Mouse (Mus musculus) intestine, embryonic 16.5 days (tissue): Measurements from ENCODE around the gene Tmem132b. TPM values are rescaled to one million over a fixed set of nuclear protein-coding genes. Genes with fewer than 3 reads are reported as not detected.
A peak's percentile ranks its signal among the peaks of the same experiment; 100 is the strongest.

Experiments
- ATAC-seq: fragments of 200-750 bp; cut with Nextera tagmentation; 2 replicates; pipeline ENCODE4 v1.8.0; 2017; ENCODE audit warnings: moderate TSS enrichment, moderate library complexity
- H3K27ac ChIP-seq: fragments of 300-500 bp; sonication (generic); 2 replicates; pipeline ENCODE4 v1.5.1; 2014; ENCODE audit warnings: mild to moderate bottlenecking, low read length
- H3K27me3 ChIP-seq: fragments of 300-500 bp; sonication (generic); replicated peaks from 2 replicates; pipeline ENCODE4 v1.6.1; 2014; ENCODE audit warnings: low read length, control low read depth, mixed read lengths; ENCODE audit not compliant: control insufficient read depth, insufficient read depth
- H3K36me3 ChIP-seq: fragments of 300-500 bp; sonication (generic); 2 replicates; pipeline ENCODE4 v1.6.1; 2014; ENCODE audit warnings: low read length, control low read depth; ENCODE audit not compliant: control insufficient read depth, insufficient read depth
- H3K4me1 ChIP-seq: fragments of 300-500 bp; sonication (generic); 2 replicates; pipeline ENCODE4 v1.6.1; 2014; ENCODE audit warnings: low read length, control low read depth, mixed read lengths; ENCODE audit not compliant: control insufficient read depth, insufficient read depth
- H3K4me2 ChIP-seq: fragments of 300-500 bp; sonication (generic); 2 replicates; pipeline ENCODE4 v1.6.1; 2014; ENCODE audit warnings: low read depth, low read length, control low read depth
- H3K4me3 ChIP-seq: fragments of 300-500 bp; sonication (generic); 2 replicates; pipeline ENCODE4 v1.5.1; 2014; ENCODE audit warnings: mild to moderate bottlenecking, low read length
- H3K9ac ChIP-seq: fragments of 300-500 bp; sonication (generic); 2 replicates; pipeline ENCODE4 v1.6.1; 2014; ENCODE audit warnings: low read depth, low read length
- H3K9me3 ChIP-seq: fragments of 300-500 bp; sonication (generic); 2 replicates; pipeline ENCODE4 v1.6.1; 2016; ENCODE audit warnings: low read length, control low read depth; ENCODE audit not compliant: control insufficient read depth
- WGBS: fragments of 180-500 bp; shearing (Covaris S2); extraction: QIAGEN DNeasy Blood & Tissue Kit; methylation state at CpG from one replicate; pipeline ENCODE4 v1.1.7; 2014; 5-methylcytosine and 5-hydroxymethylcytosine counted together
- polyA plus RNA-seq: library from polyadenylated mRNA; unstranded; fragments of >200 nt; fragmentation: Nextera tagmentation; extraction: Ambion mirVana; gene quantifications from 2 replicates; pipeline ENCODE4 v1.2.1, GENCODE M21; 2015

Tmem132b gene
- polyA plus RNA-seq, 1 experiment from 2014 or later = 0.11 TPM

DNA sequence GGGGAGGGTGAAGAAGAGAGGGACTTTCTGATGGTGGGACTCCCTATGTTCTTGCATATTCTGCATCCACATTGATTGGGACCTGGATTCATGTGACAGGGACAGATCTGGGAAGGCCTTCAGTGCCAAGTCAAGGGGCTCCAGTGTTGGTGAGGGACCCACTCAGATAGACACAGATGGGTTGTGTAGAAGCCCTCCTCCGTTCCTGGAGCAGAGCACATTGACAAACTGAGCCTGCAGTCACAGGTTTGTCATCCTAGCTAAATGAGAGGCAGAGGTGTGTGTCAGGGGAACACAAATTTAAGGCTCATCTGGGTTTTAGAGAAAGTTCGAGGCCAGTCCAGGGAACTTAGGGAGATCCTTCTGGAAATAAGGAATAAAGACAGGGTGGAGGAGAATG, 51.7 kb downstream of the Tmem132b start:
- no peak for ATAC-seq
- WGBS = 77% methylated on average over 2 of the region's 2 CpGs
- H3K36me3 ChIP-seq = no peaks in the 10 kb centered on the region
- no peak overlapping the region for H3K4me2 ChIP-seq
- no peaks in the 10 kb centered on the region for H3K27me3 ChIP-seq
- H3K4me1 ChIP-seq = no peaks in the 10 kb centered on the region
- no peak overlapping the region for H3K9ac ChIP-seq
- no peak overlapping the region for H3K4me3 ChIP-seq
- H3K27ac ChIP-seq = no peak overlapping the region
- H3K9me3 ChIP-seq = no peaks in the 10 kb centered on the region

GRCm38 (mm10) chr5:125583836-125584235, 52.3 kb downstream of the Tmem132b start:
- H3K9me3 ChIP-seq = no peaks in the 10 kb centered on the region

DNA sequence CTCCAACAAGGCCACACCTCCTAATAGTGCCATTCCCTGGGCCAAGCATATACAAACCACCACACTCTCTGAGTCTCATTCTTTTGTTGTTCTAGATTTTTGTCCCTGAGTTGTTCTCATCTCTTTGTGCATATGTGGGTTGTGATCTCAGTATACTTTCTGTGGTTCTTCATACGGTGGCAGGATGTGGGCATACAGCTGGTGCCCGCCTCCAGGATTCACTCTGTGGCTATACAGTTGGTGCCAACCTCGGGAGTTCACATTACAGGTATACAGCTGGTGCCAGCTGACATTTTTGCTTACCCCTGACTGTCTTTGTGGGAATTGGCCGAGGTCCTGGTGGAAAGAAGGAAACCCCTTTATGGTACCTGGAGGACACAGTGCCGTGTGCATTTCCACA, 53.6 kb downstream of the Tmem132b start:
- Histone ChIP-seq H3K27me3 (no peaks in the 10 kb centered on the region), H3K36me3 (no peaks in the 10 kb centered on the region), H3K27ac (no peak overlapping the region), H3K4me1 (no peaks in the 10 kb centered on the region), H3K4me2 (no peak overlapping the region), H3K4me3 (no peak overlapping the region), H3K9me3 (no peaks in the 10 kb centered on the region), H3K9ac (no peak overlapping the region)
- no peak for ATAC-seq
- 78% methylated on average over 5 of the region's 5 CpGs for WGBS

More at GRCm38 (mm10) chr5:125583836-125584235, 52.3 kb downstream of the Tmem132b start:
- no peak for ATAC-seq
- no peaks in the 10 kb centered on the region for H3K4me1 ChIP-seq
- H3K9ac ChIP-seq = no peak overlapping the region
- H3K4me2 ChIP-seq = no peak overlapping the region
- H3K36me3 ChIP-seq = no peaks in the 10 kb centered on the region
- H3K27me3 ChIP-seq = no peaks in the 10 kb centered on the region
- H3K27ac ChIP-seq = no peak overlapping the region
- 56% methylated on average over 8 of the region's 8 CpGs for WGBS
- no peak overlapping the region for H3K4me3 ChIP-seq

DNA sequence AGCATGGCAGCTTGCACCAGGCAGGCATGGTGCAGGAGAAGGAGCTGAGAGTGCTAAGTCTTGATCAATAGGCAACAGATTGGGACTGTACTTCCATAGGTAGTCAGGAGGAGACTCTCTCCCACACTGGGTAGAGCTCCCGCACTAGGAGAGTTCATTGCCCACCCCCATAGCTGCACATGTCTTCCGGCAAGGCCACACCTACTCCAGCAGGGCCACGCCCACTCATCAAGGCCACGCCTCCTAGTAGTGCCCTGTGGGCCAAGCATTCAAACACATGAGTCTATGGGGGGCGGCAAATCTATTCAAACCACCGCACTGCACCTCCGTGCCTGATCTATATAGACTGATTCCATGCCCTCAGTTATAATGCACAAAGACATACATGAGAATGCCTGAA, 56.6 kb downstream of the Tmem132b start:
- no peak overlapping the region for H3K4me2 ChIP-seq
- no peaks in the 10 kb centered on the region for H3K36me3 ChIP-seq
- H3K9ac ChIP-seq = no peak overlapping the region
- 59% methylated on average over 7 of the region's 7 CpGs for WGBS
- no peak for ATAC-seq
- H3K4me1 ChIP-seq = no peaks in the 10 kb centered on the region
- H3K27ac ChIP-seq = no peak overlapping the region
- H3K9me3 ChIP-seq = no peaks in the 10 kb centered on the region
- no peak overlapping the region for H3K4me3 ChIP-seq
- H3K27me3 ChIP-seq = no peaks in the 10 kb centered on the region; the same call in 1 of the 2 replicates

- Histone ChIP-seq H3K4me2 (peak overlapping the region; percentile 47), H3K9ac (peak overlapping the region; percentile 50), H3K4me1 (no peaks in the 10 kb centered on the region), H3K4me3 (peak overlapping the region; percentile 31), H3K36me3 (no peaks in the 10 kb centered on the region), H3K9me3 (no peaks in the 10 kb centered on the region), H3K27ac (no peak overlapping the region), H3K27me3 (no peaks in the 10 kb centered on the region; the same call in 1 of the 2 replicates)
- WGBS = 6% methylated on average over 18 of the region's 18 CpGs
- ATAC-seq = peak; percentile 53
Observed at GRCm38 (mm10) chr5:125588876-125589667, 57.5 kb downstream of the Tmem132b start.

DNA sequence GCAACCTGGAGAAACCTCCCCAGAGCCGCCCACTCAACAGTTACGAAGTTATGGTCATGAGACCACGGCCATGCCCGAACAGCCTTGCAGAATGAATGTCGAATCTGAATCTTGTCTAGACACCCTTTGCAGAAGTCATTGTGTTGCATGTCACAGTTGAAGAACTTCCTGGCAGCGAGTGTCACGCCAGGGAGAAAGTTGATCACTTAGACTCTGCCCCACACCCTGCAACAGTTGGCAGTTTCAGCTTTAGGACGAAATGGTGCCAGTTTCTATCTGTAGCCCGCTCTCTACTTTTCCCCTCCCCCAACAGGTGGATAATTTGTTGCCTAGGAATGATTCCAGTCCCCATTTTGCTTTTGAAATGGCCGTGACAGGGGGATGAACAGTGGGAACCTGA, 66.5 kb downstream of the Tmem132b start:
- Histone ChIP-seq H3K4me3 (no peak overlapping the region), H3K9me3 (no peaks in the 10 kb centered on the region), H3K9ac (no peak overlapping the region), H3K4me1 (no peaks in the 10 kb centered on the region), H3K4me2 (no peak overlapping the region), H3K27ac (no peak overlapping the region), H3K36me3 (no peaks in the 10 kb centered on the region), H3K27me3 (no peaks in the 10 kb centered on the region)
- ATAC-seq = no peak
- WGBS = 83% methylated on average over 10 of the region's 10 CpGs

GRCm38 (mm10) chr5:125607146-125607545, 75.6 kb downstream of the Tmem132b start:
- Histone ChIP-seq H3K9me3 (no peaks in the 10 kb centered on the region), H3K27me3 (no peaks in the 10 kb centered on the region), H3K4me2 (no peak overlapping the region), H3K27ac (no peak overlapping the region), H3K9ac (no peak overlapping the region), H3K4me1 (no peaks in the 10 kb centered on the region), H3K36me3 (no peaks in the 10 kb centered on the region), H3K4me3 (no peak overlapping the region)
- ATAC-seq = no peak
- WGBS = 82% methylated on average over 12 of the region's 12 CpGs

- H3K9me3 ChIP-seq = no peaks in the 10 kb centered on the region
- no peak overlapping the region for H3K27ac ChIP-seq
- H3K27me3 ChIP-seq = no peaks in the 10 kb centered on the region
- H3K36me3 ChIP-seq = no peaks in the 10 kb centered on the region
- ATAC-seq = no peak
- no peak overlapping the region for H3K9ac ChIP-seq
- no peak overlapping the region for H3K4me2 ChIP-seq
- no peak overlapping the region for H3K4me3 ChIP-seq
- H3K4me1 ChIP-seq = no peaks in the 10 kb centered on the region
- WGBS = 56% methylated on average over 1 of the region's 1 CpGs
Observed at GRCm38 (mm10) chr5:125609968-125610367, 78.4 kb downstream of the Tmem132b start.

DNA sequence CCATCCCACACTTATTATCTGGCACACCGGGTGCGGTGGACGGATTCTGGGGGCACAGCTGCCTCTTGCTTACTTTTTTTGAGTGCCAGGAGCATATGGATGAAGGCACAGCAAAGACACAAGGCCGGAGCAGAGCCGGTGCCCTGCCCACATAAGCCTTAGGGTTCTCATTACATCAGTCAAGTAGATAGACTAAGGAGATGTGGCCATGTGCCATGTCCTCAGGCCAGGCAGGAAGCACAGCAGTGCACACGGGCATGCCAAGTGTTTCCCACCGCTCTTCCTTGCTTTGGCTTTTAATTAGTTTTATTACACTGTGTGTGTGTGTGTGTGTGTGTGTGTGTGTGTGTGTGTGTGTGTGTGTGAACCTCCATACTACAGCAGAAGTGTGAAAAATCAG, 80.9 kb downstream of the Tmem132b start:
- no peaks in the 10 kb centered on the region for H3K36me3 ChIP-seq
- ATAC-seq = no peak
- no peaks in the 10 kb centered on the region for H3K27me3 ChIP-seq
- no peak overlapping the region for H3K4me2 ChIP-seq
- WGBS = 85% methylated on average over 7 of the region's 7 CpGs
- no peak overlapping the region for H3K9ac ChIP-seq
- no peaks in the 10 kb centered on the region for H3K4me1 ChIP-seq
- H3K9me3 ChIP-seq = no peaks in the 10 kb centered on the region
- no peak overlapping the region for H3K4me3 ChIP-seq
- no peak overlapping the region for H3K27ac ChIP-seq

- no peak overlapping the region for H3K9ac ChIP-seq
- H3K4me2 ChIP-seq = no peak overlapping the region
- no peak for ATAC-seq
- WGBS = 84% methylated on average over 5 of the region's 5 CpGs
- H3K27ac ChIP-seq = no peak overlapping the region
- no peaks in the 10 kb centered on the region for H3K4me1 ChIP-seq
- no peak overlapping the region for H3K4me3 ChIP-seq
- H3K27me3 ChIP-seq = no peaks in the 10 kb centered on the region
- H3K36me3 ChIP-seq = no peaks in the 10 kb centered on the region
- H3K9me3 ChIP-seq = no peaks in the 10 kb centered on the region
Observed at GRCm38 (mm10) chr5:125613136-125613535, 81.6 kb downstream of the Tmem132b start.
